Mouse (Mus musculus): ENCODE results near the gene Mamstr.

Gene Mamstr

DNA sequence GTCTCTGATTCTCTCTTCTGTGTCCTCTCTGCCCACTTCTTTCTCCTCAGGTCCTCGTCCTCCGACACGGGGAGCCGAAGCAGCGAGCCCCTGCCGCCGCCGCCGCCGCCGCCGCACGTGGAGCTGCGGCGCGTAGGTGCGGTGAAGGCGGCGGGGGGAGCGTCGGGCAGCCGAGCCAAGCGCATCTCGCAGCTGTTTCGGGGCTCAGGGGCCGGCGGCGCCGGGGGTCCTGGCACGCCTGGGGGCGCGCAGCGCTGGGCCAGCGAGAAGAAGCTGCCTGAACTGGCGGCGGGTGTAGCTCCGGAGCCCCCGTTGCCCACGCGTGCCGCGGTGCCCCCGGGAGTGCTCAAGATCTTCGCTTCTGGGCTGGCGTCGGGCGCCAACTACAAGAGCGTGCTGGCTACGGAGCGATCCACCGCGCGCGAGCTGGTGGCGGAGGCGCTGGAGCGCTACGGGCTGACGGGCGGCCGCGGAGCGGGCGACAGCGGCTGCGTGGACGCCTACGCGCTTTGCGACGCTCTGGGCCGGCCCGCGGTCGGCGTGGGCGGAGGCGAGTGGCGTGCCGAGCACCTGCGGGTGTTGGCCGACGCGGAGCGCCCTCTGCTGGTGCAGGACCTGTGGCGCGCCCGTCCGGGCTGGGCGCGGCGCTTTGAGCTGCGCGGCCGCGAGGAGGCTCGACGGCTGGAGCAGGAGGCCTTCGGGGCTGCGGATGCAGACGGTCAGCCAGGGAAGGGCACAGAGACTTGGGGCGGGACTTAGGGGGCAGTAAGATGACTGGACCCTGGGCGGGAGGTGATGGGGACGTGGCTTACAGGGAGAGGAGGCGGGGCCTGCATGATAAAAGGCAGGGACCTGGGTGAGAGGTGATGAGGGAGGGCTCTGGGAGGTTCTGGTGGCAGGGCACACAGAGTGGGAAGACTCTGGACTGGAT lies 11.1 kb upstream of the Mamstr start:
- no peak for DNase-seq (ENCODE audit: extremely low read depth, low read depth, low spot score)

DNA sequence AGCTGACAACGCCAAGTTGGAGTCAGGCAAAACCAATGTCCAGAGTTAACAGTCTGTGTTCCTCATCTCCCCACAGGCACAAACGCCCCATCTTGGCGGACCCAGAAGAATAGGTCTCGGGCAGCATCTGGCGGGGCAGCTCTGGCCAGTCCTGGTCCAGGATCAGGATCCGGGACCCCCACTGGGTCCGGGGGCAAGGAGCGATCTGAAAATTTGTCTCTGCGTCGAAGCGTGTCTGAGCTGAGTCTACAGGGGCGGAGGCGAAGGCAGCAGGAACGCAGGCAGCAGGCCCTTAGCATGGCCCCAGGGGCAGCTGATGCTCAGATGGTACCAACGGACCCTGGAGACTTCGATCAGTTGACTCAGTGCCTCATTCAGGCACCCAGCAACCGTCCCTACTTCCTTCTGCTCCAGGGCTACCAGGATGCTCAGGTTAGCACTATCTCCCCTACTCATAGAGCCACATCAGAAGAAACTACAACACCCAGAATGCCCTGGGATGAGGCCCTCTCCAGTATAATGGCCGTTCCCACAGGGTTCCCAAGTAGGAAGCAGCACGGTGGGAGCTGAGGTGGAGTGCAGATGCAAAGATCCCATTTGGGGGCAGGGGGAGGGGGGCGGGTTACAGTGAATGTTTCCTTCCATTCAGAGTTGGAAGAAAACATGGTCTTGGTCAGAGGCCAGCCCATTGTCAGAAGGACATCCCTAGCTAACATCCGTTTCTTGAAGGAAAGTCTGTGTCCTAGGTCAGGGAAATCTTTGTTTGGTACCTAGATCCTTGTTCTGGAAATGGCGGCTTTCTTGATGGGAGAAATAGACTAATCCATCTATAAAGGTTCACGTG lies 9.5 kb upstream of the Mamstr start:
- no peak for DNase-seq (ENCODE audit: extremely low read depth, low read depth, low spot score)

DNA sequence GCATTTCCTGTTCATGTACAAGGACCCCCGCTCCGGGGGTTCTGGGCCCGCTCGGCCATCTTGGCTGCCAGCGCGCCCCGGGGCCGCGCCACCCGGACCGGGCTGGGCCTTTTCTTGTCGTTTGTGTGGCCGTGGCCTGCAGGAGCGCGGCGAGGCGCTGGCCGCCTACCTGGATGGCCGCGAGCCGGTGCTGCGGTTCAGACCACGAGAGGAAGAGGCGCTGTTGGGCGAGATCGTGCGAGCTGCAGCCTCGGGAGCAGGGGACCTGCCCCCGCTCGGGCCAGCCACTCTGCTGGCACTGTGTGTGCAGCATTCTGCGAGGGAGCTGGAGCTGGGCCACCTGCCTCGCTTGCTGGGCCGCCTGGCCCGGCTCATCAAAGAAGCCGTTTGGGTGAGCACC lies 7.3 kb upstream of the Mamstr start:
- DNase-seq (ENCODE audit: extremely low read depth, low read depth, low spot score), result no peak

DNA sequence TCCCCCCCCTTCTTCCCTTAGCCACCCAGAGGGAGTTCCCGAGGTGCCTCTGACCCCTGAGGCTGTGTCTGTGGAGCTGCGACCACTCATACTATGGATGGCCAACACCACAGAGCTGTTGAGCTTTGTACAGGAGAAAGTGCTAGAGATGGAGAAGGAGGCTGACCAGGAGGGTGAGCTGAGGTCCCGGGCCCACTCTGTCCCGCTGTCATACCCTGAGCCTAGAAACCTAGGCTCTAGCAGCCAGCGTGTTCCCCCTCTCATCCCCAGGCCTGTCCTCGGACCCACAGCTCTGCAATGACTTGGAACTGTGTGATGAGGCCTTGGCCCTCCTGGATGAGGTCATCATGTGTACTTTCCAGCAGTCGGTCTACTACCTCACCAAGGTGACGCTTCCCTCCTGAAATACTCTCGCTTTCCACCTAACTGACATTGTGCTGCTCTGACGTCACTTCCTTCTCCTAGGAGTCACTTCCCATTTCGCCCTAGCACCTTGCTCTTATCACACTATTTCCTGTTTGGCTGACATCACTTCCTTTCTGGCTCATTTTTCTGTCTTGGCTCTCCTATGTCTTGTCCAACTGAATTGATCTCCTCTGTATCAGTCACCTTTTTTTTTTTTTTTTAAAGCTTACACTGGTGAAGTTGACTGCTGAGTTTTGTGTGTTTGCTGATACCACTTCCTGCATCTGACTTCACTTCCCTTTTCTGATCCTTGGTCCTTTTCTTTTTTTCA lies 4.7 kb upstream of the Mamstr start:
- DNase-seq (ENCODE audit: extremely low read depth, low read depth, low spot score), result no peak

DNA sequence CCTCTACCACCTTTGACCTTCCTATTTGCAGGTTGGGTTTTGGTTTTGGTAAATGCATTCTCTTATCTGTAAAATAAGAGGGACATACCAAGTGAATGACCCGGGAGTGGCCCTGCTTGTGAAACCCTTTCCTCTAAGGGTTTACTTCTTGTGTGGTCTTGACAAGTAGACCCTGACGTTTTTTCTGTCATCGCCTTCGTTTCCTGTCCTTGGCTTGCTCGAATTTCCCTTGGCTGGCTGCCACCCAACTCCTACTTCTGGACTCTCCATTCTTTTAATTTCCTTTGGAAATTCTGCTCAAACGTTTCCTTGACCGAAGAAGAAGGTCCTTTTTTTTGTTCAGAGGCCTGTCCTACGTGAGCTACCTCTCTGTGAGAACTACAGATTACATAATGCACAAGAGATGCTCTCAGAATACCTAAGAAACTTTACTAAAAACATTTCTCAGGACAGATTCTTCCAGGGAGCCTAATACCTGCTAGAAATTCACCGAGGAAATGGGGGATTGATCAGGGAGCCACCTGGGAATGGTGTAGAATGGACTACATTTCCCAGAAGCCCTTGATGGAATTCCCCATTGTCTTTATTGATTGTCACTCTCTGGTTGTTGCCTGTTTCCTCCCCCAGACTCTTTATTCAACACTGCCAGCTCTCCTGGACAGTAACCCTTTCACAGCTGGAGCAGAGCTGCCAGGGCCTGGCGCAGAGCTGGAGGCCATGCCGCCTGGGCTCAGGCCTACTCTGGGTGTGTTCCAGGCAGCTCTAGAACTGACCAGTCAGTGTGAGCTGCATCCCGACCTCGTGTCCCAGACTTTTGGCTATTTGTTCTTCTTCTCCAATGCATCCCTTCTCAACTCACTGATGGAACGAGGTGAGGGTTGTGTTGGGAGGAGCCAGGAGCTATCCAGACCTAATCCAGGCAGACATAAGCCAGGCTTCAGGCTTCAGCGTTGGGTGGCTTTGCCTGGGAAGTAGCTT lies 3.8 kb upstream of the Mamstr start:
- DNase-seq (ENCODE audit: extremely low read depth, low read depth, low spot score), result no peak

DNA sequence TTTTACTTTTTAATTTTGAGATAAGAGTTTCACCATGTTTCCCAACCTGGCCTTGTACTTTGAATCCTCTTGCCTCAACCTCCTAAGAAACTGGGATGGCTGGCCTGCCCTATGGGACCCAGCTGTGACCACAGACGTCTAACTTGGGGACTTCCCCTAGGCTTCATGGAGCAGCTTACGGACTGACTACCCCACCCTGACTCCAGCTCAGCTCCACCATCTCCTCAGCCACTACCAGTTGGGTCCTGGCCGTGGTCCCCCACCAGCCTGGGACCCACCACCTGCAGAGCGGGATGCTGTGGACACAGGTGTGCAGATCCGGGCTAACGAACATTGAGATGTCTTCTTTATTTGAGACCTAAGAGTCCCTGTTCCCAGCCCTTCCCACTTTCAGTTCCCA lies 2.1 kb upstream of the Mamstr start:
- no peak for DNase-seq (ENCODE audit: extremely low read depth, low read depth, low spot score)

DNA sequence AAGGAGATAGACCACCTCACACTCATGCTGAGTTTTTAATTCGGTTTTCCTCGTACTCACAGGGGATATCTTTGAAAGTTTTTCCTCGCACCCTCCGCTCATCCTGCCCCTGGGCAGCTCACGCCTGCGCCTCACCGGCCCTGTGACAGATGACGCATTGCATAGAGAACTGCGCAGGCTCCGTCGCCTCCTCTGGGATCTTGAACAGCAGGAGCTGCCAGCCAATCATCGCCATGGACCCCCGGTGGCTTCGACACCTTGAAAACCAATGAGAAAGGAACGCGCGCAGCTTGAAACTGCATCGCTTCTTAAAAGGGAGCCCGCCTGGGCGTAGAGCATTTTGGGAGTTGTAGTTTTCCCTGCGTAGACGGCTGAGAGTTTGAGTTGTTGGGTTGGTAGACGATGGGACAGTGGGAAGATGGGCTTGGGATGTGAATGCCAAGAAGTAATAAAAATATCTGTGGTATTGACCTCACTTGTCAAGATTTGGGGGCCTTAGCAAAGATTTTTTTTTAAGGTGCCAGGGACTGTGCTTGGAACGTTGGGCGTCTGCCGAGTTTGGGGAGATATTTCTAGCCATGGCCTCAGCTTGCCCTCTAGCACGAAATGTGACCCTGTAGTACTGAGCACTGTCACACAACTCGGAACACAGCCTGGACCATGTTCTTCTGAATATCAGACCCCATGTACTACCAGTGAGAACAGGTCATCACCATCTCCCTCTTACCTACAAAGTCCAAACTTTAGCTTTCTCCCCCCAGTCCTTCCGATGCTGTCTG lies 965 bp upstream of the Mamstr start:
- no peak for DNase-seq (ENCODE audit: extremely low read depth, low read depth, low spot score)

DNA sequence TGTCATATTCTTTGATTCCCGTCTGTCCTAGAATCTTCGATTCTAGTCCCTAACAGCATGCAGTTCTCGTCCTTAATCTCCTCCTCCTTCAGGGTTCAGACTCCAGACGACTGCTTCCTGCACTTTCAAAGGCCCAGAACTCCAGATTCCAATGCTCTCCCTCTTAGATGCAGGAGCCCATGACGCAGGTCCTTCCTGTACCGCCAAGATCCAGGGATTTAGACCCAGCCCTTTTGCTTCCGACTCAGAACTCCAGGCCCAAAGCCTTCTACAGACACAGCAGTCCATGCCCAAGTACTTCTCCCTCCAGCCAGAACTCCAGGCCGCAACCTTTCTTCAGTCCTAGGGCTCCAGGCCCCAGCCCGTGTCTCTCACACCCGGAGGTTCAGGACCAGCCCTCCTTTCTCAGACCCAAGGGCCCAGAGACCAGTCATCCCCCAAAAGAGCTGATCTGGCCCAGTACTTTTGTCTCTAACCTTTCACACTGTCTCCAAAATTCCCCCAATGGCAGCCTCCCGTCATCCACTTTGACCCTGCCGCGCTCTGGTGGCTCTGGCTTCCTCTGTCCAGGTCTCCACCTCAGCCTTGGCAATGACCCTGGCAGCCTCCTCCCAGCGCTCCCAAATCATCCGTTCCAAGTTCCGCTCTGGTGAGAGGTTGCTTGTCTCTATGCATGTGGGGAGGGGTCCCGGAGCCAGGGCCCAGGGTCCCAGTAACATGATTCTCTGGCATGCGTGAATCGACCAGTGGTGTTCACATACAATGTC lies 597 bp downstream of the Mamstr start:
- no peak for DNase-seq (ENCODE audit: extremely low read depth, low read depth, low spot score)

DNA sequence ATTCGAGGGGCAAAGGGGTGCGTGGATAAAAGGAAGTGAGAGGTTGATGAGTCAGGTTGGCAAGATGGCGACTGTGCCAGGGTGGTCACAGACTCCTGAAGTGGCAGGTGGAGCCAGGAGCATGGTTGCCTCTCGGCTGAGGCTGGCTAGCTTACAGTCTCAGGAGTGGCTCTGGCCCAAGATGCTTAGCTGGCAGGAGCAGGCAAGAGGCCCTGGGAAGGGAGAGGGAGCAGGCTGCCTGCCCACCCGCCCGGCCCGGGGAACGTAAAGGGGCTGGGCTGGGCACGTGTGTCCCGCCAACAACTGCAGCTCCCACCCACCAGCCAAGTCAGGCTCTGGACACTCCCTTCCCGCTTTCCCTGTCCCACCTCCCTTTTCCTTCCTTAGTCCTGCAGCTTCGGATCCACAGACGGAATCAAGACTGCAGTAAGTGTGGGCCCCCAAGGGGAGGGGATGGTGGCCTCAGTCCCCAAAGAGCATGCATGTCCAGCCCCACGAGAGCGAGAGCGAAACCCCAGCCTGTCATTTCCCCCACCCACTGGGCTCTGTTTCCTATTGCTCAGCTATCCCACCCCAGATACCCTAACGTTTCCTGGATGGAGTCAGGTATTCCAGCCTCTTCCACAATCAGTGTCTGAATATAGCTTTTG lies 1.7 kb downstream of the Mamstr start:
- DNase-seq (ENCODE audit: extremely low read depth, low read depth, low spot score), result no peak

DNA sequence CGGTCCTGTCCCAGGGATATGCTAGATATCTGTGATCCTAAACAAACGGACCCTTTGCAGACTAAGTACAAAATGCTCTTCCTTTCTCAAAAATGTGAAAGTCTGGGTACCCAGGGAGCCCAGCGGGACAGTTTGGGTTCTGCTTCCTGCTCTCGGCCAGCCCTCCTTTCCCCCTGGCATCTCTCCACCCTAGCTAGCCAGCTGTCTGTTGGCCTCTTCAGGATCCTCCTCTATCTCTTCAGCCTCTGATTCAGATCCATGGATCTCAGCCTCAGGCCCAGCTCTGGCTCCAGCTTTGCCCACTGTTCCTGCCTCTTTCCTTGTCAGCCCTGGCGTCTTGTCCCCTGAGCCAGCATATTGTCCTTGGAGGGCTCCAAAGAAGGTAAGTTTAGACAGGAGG lies 2.3 kb downstream of the Mamstr start:
- no peak for DNase-seq (ENCODE audit: extremely low read depth, low read depth, low spot score)

DNA sequence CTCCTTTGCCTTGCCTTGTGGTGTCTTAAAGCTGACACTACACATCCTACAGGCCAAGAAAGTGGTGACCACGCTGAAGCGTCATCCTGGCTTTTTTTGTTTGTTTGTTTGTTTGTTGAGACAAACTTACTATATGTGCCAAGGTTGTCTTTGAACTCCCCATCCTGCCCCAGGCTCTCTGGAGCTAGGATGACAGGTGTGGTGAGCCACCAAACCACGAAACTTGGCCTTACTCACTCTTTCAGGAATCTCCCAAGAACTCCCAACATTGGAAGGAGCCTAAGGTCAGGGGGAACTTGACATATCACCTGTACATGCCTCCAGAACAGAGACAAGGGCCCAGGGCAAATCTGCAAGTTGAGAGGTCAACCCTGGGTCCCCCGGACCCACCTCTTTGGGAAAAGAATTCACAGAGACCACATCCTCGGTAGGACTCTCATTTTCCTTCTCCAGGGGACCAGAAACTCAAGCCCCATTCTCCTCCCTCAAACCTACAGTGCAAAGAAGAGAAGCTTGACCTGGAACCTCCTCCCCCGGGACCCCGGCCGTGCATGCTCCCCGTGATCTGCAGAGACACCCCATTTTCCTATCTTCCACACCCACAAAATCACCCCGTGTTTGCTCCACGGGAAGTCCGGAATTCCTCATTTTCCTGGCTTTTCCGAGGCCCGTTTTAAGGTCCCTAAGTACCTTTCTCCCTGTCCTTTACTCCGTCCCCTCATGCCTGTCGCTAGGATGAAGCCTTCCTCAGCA lies 2.9 kb downstream of the Mamstr start:
- DNase-seq (ENCODE audit: extremely low read depth, low read depth, low spot score), result no peak

DNA sequence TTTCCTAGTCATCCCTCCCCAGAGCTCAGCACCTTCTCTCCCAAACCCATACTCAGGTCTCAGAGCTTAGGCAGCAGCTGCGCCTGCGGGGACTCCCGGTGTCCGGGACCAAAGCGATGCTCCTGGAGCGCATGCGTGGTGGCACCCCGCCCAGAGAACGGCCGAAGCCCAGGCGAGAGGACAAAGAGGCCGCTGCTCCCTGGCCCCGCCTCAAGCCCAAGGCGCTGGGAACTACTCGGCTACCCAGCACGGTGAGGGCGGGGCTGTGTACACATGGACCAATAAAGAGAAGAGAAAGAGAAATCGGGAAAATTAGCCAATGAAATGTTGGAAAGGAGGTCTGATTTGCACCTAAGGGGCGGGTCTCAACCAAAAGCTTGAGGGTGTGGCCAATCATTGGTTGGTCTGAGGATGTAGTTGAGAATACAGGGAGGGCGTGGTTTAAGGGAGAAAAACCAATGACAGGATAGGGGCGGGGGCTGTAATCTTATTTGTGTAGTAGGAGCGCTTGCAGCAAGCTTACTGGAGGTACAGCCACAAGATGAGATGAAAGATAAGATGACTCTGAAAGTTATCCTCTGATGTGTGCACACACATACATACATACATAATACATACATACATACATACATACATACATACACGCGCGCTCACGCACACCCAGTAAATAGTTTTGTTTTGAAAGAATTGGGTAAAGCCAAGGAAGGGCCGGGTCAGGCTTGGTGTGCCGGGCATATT lies 3.8 kb downstream of the Mamstr start:
- peak; percentile 95 for DNase-seq (ENCODE audit: extremely low read depth, low read depth, low spot score)

DNA sequence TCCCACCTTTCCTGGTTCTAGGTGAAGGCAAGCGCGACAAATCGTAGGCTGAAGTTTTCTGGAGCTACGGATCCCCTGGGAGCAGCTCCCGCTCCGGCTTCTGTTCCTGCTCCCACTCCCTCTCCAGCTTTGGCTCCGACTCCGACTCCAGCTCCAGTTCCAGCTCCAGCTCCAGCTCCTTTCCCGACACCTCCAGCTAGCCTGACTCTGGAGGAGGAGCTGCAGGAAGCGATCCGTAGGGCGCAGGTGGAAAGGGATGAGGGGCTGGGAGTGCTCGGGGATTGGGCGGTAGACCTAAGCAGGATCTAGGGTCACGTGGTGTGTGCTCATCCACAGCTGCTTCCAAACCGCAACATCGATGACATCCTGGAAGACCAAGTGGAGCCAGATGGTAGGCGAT lies 4.4 kb downstream of the Mamstr start:
- DNase-seq (ENCODE audit: extremely low read depth, low read depth, low spot score), result no peak

DNA sequence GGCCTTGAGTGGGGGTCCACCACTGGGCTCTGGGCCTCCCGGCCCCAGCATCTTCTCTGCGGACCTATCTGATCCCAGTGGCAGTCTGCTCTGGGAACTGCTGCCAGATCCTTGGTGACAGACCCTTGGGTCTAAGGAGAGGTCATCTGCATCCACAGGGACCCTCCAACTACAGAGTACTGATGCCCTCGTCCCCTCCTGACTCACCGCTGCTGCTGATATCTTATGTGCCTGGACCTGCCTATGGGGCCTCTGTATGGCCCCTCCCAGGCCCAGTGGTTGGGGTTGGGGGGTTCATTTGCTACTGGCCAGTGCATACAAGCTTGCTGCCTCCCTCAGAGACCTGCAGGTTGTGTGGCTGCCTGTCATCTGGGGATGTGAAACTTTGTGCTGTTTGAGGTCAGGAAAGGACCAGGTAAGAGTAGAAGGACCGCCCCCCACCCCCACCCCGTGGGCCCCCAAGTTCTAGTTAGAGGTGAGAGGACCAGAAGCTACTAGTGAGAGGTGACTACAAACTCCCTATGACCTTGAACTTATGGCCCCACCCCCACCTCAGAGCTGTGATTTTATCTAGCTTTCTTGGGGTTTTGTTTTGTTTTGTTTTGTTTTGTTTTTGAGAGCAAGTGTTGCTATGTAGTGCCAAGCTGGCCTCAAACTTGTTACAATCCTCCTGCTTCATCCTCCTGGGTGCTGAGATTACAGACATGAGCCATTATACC lies 5.3 kb downstream of the Mamstr start:
- no peak for DNase-seq (ENCODE audit: extremely low read depth, low read depth, low spot score)

DNA sequence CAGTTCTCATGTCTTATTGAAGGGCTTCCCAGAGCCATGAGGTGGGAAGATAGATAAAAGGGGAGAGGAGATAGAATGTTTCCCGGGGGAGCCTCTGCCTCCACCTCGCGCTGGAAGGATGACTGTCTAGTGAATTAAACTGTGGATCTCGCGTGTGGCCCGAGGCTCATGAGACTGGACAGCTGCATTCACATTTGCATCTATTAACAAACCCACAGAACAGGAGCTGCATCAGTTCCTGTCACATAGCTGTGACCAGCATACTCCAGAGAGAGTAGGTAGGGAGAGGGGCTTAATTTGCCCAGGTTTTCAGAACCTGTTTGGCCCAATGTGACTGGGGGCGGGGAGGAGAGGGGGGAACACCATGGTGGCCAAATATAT lies 5.8 kb downstream of the Mamstr start:
- no peak for DNase-seq (ENCODE audit: extremely low read depth, low read depth, low spot score)

DNA sequence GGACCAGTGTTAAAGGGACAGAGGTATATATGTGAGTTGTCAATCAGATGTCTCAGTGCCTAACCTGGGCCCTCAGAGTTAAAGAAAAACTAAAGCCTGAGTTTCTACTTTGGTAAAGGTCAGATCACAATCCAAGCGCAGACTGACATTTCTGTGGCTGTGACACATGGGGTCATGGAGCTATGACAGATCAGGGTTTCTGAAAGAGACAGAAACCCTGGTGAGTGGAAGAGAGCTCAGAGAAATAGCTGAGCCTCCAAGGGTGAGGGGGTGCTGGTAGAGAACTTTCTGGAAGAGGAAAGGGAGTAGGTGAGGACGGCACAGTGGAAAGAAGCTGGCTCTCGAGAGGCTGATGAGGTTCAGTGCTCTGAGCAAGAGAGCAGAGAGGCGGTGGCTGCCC lies 6.9 kb downstream of the Mamstr start:
- no peak for DNase-seq (ENCODE audit: extremely low read depth, low read depth, low spot score)
